Mouse (Mus musculus) thymus, adult 2 months (tissue): ENCODE measurements around the gene Cmas.

Source experiments
- CTCF ChIP-seq: fragments of 200-500 bp; IDR thresholded peaks from 2 replicates; pipeline ENCODE4 v1.5.1; 2012; ENCODE audit warnings: mild to moderate bottlenecking, control low read depth, low read length, moderate library complexity, borderline replicate concordance; ENCODE audit not compliant: control insufficient read depth, poor library complexity, insufficient read depth; ENCODE audit errors: extremely low read depth
- POLR2A ChIP-seq: fragments of 200-500 bp; IDR thresholded peaks from 2 replicates; pipeline ENCODE4 v1.6.1; 2012; ENCODE audit warnings: mild to moderate bottlenecking, low read length, control low read depth, moderate library complexity; ENCODE audit not compliant: control insufficient read depth, poor library complexity, insufficient read depth; ENCODE audit errors: extremely low read depth

DNA sequence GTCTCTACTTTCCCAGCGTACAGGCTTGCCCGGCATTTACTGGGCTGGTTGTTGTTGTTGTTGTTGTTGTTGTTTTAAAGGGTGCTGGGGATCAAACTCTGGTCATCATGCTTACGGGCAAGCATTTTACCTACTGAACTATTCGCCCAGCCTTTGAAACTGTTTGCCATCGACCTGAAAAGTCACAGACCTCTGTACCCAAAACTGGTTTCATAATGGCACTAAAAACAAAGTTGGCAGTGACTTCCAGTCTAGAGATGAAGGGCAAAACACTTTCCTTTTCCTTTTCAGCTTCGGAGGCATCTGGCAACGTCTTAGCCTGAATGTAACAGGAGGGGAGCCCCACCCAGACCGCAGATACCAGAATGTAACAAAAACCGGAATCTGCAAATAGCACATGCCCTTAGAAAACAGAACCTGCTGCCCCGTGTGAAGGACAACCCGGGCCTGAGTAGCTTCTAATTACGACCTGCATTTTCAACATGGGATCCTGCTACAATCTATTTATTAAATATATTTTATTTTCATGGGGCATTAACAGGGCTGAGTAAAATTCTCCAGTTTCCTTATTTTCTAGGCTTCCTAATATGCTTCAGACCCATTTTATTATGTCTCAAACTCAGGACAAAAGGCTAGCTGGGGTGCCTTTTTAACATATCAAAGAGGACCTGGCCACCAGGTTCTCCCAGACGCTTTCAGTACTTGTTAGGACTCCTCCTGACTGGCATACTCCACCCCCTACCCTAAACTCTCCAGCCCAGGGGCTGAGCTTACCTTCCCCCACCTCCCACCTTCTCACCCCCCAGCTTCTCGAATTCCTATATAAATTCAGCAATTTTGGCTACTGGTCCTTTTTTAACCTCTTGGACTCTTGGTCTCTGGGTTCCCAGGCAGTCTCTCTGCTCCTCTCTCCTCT is 3.9 kb upstream of the Cmas start:
- no peak for TF ChIP-seq CTCF
- TF ChIP-seq POLR2A: no peak
